Mouse (Mus musculus) limb, embryonic 13.5 days (tissue): ENCODE measurements at regions not wholly inside any gene's neighbourhood (a gene's known extent, or its start where the extent isn't known, plus 50 kb on each side); places are given as distances from the start of the nearest gene placed in this dataset.
"Not testable (repeated sequence)": the region's sequence is repeated elsewhere in the genome, so short reads cannot be mapped to it uniquely, and the experiment has no call there.

ENCODE experiments used
- ATAC-seq: fragments of 200-750 bp; cut with Nextera tagmentation; 2 replicates; pipeline ENCODE4 v1.8.0; 2017; ENCODE audit warnings: low read depth, moderate number of reproducible peaks, moderate TSS enrichment; ENCODE audit not compliant: low FRiP score
- H3K27ac ChIP-seq: fragments of 300-500 bp; sonication (generic); 2 replicates; pipeline ENCODE4 v1.5.1; 2015; ENCODE audit warnings: inconsistent platforms, mild to moderate bottlenecking, moderate library complexity
- H3K27me3 ChIP-seq: fragments of 300-500 bp; sonication (generic); 2 replicates; pipeline ENCODE4 v1.6.1; 2015; ENCODE audit warnings: mild to moderate bottlenecking, inconsistent platforms
- H3K36me3 ChIP-seq: fragments of 300-500 bp; sonication (generic); 2 replicates; pipeline ENCODE4 v1.6.1; 2015; ENCODE audit warnings: inconsistent platforms, mild to moderate bottlenecking, moderate library complexity
- H3K4me1 ChIP-seq: fragments of 300-500 bp; sonication (generic); 2 replicates; pipeline ENCODE4 v1.6.1; 2015; ENCODE audit warnings: inconsistent platforms
- H3K4me2 ChIP-seq: fragments of 300-500 bp; sonication (generic); replicated peaks from 2 replicates; pipeline ENCODE4 v1.6.1; 2015; ENCODE audit warnings: inconsistent platforms, mild to moderate bottlenecking, moderate library complexity
- H3K4me3 ChIP-seq: fragments of 300-500 bp; sonication (generic); 2 replicates; pipeline ENCODE4 v1.5.1; 2015; ENCODE audit warnings: moderate library complexity, mild to moderate bottlenecking, inconsistent platforms
- H3K9ac ChIP-seq: fragments of 300-500 bp; sonication (generic); 2 replicates; pipeline ENCODE4 v1.6.1; 2015; ENCODE audit warnings: mild to moderate bottlenecking, inconsistent platforms
- H3K9me3 ChIP-seq: fragments of 300-500 bp; sonication (generic); 2 replicates; pipeline ENCODE4 v1.6.1; 2016; ENCODE audit warnings: inconsistent platforms
- WGBS: fragments of 180-500 bp; shearing (Covaris S2); methylation state at CpG from one replicate; pipeline ENCODE4 v1.1.7; 2015; 5-methylcytosine and 5-hydroxymethylcytosine counted together

DNA sequence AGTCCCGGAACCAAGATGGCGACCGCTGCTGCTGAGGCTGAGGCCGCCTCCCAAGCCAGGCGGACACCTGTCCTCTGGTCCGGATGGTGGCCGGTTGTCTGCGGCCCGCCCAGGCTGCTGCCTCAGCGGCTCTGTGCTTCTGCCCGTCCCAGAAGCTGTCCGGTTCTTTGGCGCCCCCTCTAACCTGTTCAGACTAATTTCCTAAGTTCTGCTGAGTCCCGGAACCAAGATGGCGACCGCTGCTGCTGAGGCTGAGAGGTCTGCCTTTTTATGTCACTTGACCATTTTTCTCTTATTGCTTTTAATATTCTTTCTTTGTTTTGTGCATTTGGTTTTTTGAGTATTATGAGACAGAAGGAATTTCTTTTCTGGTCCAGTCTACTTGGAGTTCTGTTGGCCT is 140.4 kb downstream of the Gm11077 start:
- not testable (repeated sequence) for H3K27ac ChIP-seq, ATAC-seq, H3K9me3 ChIP-seq, H3K4me1 ChIP-seq, H3K36me3 ChIP-seq, H3K9ac ChIP-seq, H3K27me3 ChIP-seq, H3K4me3 ChIP-seq, H3K4me2 ChIP-seq
- 92% methylated on average over 8 of the region's 16 CpGs for WGBS

DNA sequence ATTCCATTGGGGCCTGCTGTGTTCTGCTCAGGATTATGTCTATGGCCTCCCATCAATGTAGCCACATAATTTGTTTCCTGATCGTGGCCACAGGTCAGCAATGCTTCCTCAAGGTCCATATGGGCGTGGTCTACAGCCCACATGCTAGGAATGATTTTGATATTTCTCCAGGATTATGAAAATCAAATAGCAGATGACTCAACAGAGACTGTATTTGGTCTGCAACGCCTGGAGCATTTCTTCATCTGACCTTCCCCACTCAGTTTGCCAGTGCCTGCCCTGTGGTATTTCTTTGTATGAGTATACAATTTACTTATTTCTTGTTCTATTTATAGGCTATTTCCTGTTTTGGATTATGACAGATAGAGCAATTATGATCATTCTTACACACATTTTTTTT is 145.7 kb downstream of the Gm11077 start:
- Histone ChIP-seq H3K9ac (no peak overlapping the region), H3K4me2 (no peak overlapping the region), H3K4me3 (no peak overlapping the region), H3K27ac (no peak overlapping the region), H3K36me3 (no peaks in the 10 kb centered on the region), H3K4me1 (no peaks in the 10 kb centered on the region), H3K9me3 (no peaks in the 10 kb centered on the region), H3K27me3 (no peaks in the 10 kb centered on the region)
- no peak for ATAC-seq
- 69% methylated on average over 3 of the region's 3 CpGs for WGBS

DNA sequence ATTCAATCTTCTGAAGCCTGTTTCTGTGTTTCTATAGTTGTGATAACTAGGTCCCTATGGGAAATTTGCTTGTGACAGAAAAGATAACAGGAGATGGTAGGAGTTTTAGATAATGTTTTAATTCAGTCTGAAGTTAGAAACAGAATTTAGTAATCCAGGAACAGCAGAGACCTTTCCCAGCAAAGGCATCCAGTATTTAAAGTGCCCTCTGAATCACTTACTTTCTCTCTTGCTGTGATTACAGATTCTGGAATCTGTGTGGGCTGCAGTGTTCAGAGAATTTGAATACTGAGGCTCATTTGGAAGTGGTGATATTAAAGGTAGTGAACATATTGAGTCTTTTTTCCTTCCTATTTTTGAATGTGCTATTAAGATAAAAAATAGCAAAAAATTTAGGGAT is 154.6 kb downstream of the Gm11077 start:
- Histone ChIP-seq H3K9ac (no peak overlapping the region), H3K27ac (no peak overlapping the region), H3K9me3 (no peaks in the 10 kb centered on the region), H3K4me3 (no peak overlapping the region), H3K4me1 (peaks cover 11% of the 10 kb centered on the region; the same call in 1 of the 2 replicates), H3K4me2 (no peak overlapping the region), H3K36me3 (no peaks in the 10 kb centered on the region), H3K27me3 (no peaks in the 10 kb centered on the region)
- no peak for ATAC-seq

DNA sequence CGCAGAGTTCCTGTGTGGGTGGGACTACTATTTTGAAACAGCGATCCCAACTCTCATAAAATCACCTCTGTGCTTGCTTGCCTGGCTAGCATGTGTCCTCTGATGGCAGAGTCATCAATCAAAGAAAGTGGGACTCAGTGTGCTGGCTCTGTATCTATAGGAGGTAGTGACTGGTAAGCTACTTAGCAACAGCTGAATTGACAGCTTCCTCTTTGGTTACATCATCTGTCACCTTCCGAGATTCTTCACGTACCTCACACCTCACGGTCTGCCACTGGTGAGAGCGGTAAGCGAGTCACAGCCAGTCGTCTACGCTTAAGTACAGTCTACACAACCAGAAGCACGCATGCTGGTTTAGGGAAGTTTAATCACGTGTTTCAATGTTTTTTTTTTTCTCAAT is 159.5 kb downstream of the Gm11077 start:
- no peak for ATAC-seq
- peaks cover 5% of the 10 kb centered on the region; the same call in 1 of the 2 replicates for H3K4me1 ChIP-seq
- H3K27ac ChIP-seq: no peak overlapping the region
- WGBS: 13% methylated on average over 11 of the region's 11 CpGs
- H3K9me3 ChIP-seq: no peaks in the 10 kb centered on the region
- H3K4me2 ChIP-seq: peak overlapping the region; percentile 53
- no peaks in the 10 kb centered on the region; the same call in 1 of the 2 replicates for H3K27me3 ChIP-seq
- H3K36me3 ChIP-seq: no peaks in the 10 kb centered on the region
- no peak overlapping the region for H3K9ac ChIP-seq
- peak overlapping the region; percentile 21 for H3K4me3 ChIP-seq

GRCm38 (mm10) chr6:140890060-140890459 is 161.0 kb downstream of the Gm11077 start:
- Histone ChIP-seq H3K27ac (no peak overlapping the region), H3K4me1 (peaks cover 8% of the 10 kb centered on the region), H3K9me3 (no peaks in the 10 kb centered on the region), H3K4me3 (no peak overlapping the region), H3K4me2 (no peak overlapping the region), H3K9ac (no peak overlapping the region), H3K36me3 (no peaks in the 10 kb centered on the region), H3K27me3 (no peaks in the 10 kb centered on the region; the same call in 1 of the 2 replicates)
- 64% methylated on average over 5 of the region's 5 CpGs for WGBS
- ATAC-seq: no peak

- Histone ChIP-seq H3K4me3 (no peak overlapping the region), H3K36me3 (no peaks in the 10 kb centered on the region), H3K4me2 (no peak overlapping the region), H3K27ac (no peak overlapping the region), H3K27me3 (no peaks in the 10 kb centered on the region; the same call in 1 of the 2 replicates), H3K9ac (no peak overlapping the region), H3K4me1 (peaks cover 12% of the 10 kb centered on the region), H3K9me3 (no peaks in the 10 kb centered on the region)
- WGBS: 88% methylated on average over 2 of the region's 2 CpGs
- no peak for ATAC-seq
Observed at GRCm38 (mm10) chr6:140890591-140890990, 161.5 kb downstream of the Gm11077 start.

DNA sequence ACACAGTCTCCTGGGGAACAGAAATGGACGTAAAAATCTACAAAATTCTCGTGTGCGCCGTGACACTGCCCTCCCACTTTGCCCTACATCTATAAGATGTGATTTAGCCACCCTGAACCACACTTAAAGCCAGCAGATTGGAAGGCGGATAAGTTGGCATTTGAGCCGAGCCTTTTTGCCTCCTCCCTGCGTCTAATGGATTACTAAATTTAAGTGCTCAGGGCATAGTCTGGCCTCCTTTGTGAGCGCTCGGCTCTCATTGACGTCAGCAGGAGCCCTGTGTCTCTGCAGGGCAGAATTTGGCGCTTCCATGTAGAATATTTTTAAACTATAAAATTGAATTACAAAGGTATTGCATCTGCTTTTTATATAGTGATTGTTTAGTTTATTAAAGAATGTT is 165.4 kb downstream of the Gm11077 start:
- Histone ChIP-seq H3K4me2 (0 out of 2 replicates have a peak overlapping the region, but pooled peaks have one; percentile 31), H3K36me3 (no peaks in the 10 kb centered on the region), H3K9ac (no peak overlapping the region), H3K4me1 (peaks cover 11% of the 10 kb centered on the region; the same call in 1 of the 2 replicates), H3K4me3 (no peak overlapping the region), H3K9me3 (no peaks in the 10 kb centered on the region), H3K27me3 (no peaks in the 10 kb centered on the region; the same call in 1 of the 2 replicates), H3K27ac (no peak overlapping the region)
- 32% methylated on average over 11 of the region's 11 CpGs for WGBS
- ATAC-seq: peak; percentile 75; the same call in 1 of the 2 replicates

DNA sequence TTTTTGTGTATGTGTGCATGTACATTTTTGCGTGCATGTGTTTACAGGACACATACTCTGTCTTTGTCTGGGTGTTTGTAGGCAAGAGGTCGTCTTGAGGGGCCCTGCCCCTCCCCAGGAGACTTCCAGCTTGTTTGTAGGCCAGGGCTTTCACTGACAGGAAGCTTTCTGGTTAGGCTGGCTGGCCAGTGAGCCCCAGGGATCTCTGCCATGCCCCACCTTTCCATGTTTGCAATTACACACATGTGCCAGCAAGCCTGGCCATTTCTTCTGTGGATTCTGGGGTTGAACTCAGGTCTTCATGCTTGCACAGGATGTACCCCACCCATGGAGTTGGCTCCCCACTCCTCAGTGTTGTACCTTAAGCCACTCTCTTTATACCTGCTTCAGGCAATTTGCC is 166.4 kb downstream of the Gm11077 start:
- H3K27me3 ChIP-seq: no peaks in the 10 kb centered on the region; the same call in 1 of the 2 replicates
- no peaks in the 10 kb centered on the region for H3K9me3 ChIP-seq
- no peaks in the 10 kb centered on the region for H3K36me3 ChIP-seq
- 46% methylated on average over 2 of the region's 2 CpGs for WGBS
- H3K4me2 ChIP-seq: no peak overlapping the region
- no peak; the same call in 1 of the 2 replicates for ATAC-seq
- no peak overlapping the region for H3K9ac ChIP-seq
- peaks cover 11% of the 10 kb centered on the region; the same call in 1 of the 2 replicates for H3K4me1 ChIP-seq
- H3K4me3 ChIP-seq: no peak overlapping the region
- no peak overlapping the region for H3K27ac ChIP-seq

DNA sequence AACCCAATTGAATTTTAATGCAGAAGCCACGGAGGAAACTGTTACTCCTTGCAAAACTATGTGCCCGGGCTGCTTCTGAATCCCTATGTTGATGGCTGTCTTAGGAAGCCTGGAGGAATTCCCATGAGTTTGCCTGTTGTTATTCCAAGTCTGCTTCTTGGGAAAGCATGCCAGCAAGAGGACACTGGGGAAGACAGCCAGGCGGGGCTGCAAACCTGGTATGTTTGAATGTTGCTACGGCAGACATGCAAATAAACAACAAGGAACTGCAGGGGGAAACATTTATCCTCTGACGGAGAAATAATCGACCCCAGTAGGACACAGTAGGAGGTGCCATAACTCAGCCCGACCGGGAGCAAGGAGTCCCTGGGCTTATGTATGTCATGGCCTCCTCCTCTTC is 168.0 kb downstream of the Gm11077 start:
- Histone ChIP-seq H3K4me2 (0 out of 2 replicates have a peak overlapping the region, but pooled peaks have one; percentile 9), H3K27ac (no peak overlapping the region), H3K4me1 (peaks cover 11% of the 10 kb centered on the region; the same call in 1 of the 2 replicates), H3K4me3 (no peak overlapping the region), H3K9ac (no peak overlapping the region), H3K27me3 (no peaks in the 10 kb centered on the region; the same call in 1 of the 2 replicates), H3K36me3 (no peaks in the 10 kb centered on the region), H3K9me3 (no peaks in the 10 kb centered on the region)
- WGBS: 26% methylated on average over 8 of the region's 8 CpGs
- no peak for ATAC-seq

- H3K4me2 ChIP-seq: no peak overlapping the region
- H3K9ac ChIP-seq: no peak overlapping the region
- H3K4me1 ChIP-seq: no peaks in the 10 kb centered on the region
- H3K27me3 ChIP-seq: no peaks in the 10 kb centered on the region
- no peak overlapping the region for H3K4me3 ChIP-seq
- WGBS: 60% methylated on average over 12 of the region's 12 CpGs
- no peaks in the 10 kb centered on the region for H3K9me3 ChIP-seq
- no peaks in the 10 kb centered on the region for H3K36me3 ChIP-seq
- no peak for ATAC-seq
- H3K27ac ChIP-seq: no peak overlapping the region
Observed at GRCm38 (mm10) chr6:140924319-140924981, 195.4 kb downstream of the Gm11077 start.

DNA sequence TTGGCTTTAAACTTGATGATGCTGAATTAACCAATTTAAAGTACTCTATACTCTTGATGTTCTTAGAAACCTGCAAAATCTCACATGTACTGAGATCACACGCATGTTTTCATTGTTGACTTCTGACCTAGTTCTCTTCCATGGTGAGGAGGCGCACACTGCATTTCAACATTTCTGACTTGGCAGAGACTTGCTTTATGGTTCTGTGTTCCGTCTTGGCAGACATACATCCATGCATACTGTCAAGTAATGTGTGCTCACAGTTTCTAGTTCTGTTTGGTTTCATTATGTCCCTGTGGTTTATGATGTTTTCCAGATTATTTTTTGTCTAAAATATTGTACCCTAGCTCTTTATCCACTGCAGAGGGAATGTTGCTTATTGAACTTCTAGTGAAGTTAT is 198.5 kb downstream of the Gm11077 start:
- H3K9me3 ChIP-seq: no peaks in the 10 kb centered on the region
- H3K9ac ChIP-seq: no peak overlapping the region
- H3K4me1 ChIP-seq: no peaks in the 10 kb centered on the region
- no peaks in the 10 kb centered on the region for H3K36me3 ChIP-seq
- 87% methylated on average over 3 of the region's 3 CpGs for WGBS
- no peak overlapping the region for H3K27ac ChIP-seq
- H3K4me2 ChIP-seq: no peak overlapping the region
- no peaks in the 10 kb centered on the region for H3K27me3 ChIP-seq
- no peak overlapping the region for H3K4me3 ChIP-seq
- ATAC-seq: no peak

GRCm38 (mm10) chr6:140934286-140934685 is 205.2 kb downstream of the Gm11077 start:
- Histone ChIP-seq H3K36me3 (no peaks in the 10 kb centered on the region), H3K9me3 (no peaks in the 10 kb centered on the region), H3K27me3 (no peaks in the 10 kb centered on the region), H3K9ac (no peak overlapping the region), H3K4me1 (no peaks in the 10 kb centered on the region), H3K27ac (no peak overlapping the region), H3K4me2 (no peak overlapping the region), H3K4me3 (no peak overlapping the region)
- WGBS: 80% methylated on average over 6 of the region's 6 CpGs
- no peak for ATAC-seq

DNA sequence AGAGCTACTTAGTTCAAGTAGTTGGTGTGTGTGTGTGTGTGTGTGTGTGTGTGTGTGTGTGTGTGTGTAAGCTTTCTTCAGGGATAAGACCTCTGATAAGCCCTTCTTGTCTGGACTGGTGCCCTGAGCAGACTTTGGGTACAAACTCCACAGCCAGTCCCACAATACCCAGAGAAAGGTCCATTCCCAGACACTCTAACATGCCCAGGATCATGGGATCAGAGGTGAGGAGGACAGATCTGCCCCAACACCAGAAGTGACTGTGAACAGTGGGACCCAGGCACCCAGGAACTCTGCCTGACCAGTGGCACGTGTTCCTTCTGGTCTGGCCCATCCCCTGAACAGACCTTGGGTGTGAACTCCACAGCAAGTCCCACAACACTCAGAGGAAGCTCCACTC is 208.9 kb downstream of the Gm11077 start:
- Histone ChIP-seq H3K4me2 (no peak overlapping the region), H3K27me3 (no peaks in the 10 kb centered on the region), H3K9me3 (no peaks in the 10 kb centered on the region), H3K36me3 (no peaks in the 10 kb centered on the region), H3K4me1 (no peaks in the 10 kb centered on the region), H3K27ac (no peak overlapping the region), H3K9ac (no peak overlapping the region), H3K4me3 (no peak overlapping the region)
- no peak for ATAC-seq
- 93% methylated on average over 1 of the region's 1 CpGs for WGBS
